Mouse (Mus musculus): Measurements from ENCODE around the gene Slc25a53. TPM values are rescaled to one million over a fixed set of nuclear protein-coding genes. Genes with fewer than 3 reads are reported as not detected.

Gene Slc25a53
- polyA plus RNA-seq, 1 experiment from 2014 or later = 4.5 TPM

DNA sequence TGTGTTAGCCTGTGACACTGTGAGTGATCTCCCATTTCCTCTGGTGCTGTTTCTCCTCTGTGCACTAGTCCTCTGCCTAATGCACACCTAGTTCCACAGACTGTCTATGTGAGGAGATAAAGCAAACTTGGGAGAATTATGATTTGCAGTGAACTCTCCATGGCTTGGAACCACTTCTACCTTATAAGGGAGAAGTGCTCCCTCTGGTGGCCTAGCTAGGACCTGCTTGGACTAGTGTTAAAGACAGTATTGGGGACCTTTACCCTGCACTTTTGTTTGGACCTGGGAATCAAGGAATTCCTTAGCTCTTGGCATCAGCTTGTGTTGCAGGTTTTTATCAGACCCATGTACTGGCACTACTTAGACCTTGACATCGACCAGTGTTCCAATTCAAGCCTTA, 18.8 kb downstream of the Slc25a53 start:
- Histone ChIP-seq H3K9ac (ENCODE audit: low read length) (no peak overlapping the region), H3K27ac (ENCODE audit: low read length) (no peak overlapping the region), H3K36me3 (ENCODE audit: control insufficient read depth, insufficient read depth) (no peaks in the 10 kb centered on the region), H3K9me3 (replicated peaks; ENCODE audit: control insufficient read depth, low read length) (no peaks in the 10 kb centered on the region), H3K4me2 (ENCODE audit: low read depth, low read length) (no peak overlapping the region), H3K4me1 (ENCODE audit: control insufficient read depth, insufficient read depth, low read length) (no peaks in the 10 kb centered on the region), H3K27me3 (ENCODE audit: control insufficient read depth, insufficient read depth, low read length) (no peaks in the 10 kb centered on the region), H3K4me3 (ENCODE audit: low read length) (no peak overlapping the region)
- 20% methylated on average over 1 of the region's 1 CpGs for WGBS
- peak; percentile 23; the same call in 1 of the 2 replicates for ATAC-seq (replicated peaks; ENCODE audit: extremely low read depth, insufficient read depth, low FRiP score)

DNA sequence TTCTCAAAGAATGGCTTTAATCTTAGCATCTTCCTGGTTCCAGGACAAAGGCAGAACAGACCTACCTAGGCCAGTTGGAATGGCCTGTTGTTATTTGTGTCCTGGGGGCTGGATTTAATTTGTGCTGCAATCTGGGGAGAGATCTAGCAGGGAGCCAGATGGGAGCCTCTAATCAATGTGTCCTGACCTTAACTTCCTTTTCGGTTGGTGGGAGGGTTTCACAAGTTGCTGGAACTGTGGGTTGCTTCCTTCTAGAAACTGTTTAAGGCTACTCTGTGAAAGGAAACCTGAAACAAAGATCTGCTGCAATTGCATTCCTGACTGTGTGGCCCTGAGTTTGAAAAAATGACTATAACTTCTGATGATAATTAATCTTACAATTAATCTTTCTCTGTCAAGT, 20.4 kb downstream of the Slc25a53 start:
- Histone ChIP-seq H3K9me3 (replicated peaks; ENCODE audit: control insufficient read depth, low read length) (no peaks in the 10 kb centered on the region), H3K4me3 (ENCODE audit: low read length) (no peak overlapping the region), H3K27me3 (ENCODE audit: control insufficient read depth, insufficient read depth, low read length) (no peaks in the 10 kb centered on the region), H3K4me1 (ENCODE audit: control insufficient read depth, insufficient read depth, low read length) (no peaks in the 10 kb centered on the region), H3K9ac (ENCODE audit: low read length) (no peak overlapping the region), H3K36me3 (ENCODE audit: control insufficient read depth, insufficient read depth) (no peaks in the 10 kb centered on the region), H3K27ac (ENCODE audit: low read length) (no peak overlapping the region), H3K4me2 (ENCODE audit: low read depth, low read length) (no peak overlapping the region)
- WGBS = 67% methylated on average over 1 of the region's 1 CpGs
- no peak for ATAC-seq (replicated peaks; ENCODE audit: extremely low read depth, insufficient read depth, low FRiP score)

DNA sequence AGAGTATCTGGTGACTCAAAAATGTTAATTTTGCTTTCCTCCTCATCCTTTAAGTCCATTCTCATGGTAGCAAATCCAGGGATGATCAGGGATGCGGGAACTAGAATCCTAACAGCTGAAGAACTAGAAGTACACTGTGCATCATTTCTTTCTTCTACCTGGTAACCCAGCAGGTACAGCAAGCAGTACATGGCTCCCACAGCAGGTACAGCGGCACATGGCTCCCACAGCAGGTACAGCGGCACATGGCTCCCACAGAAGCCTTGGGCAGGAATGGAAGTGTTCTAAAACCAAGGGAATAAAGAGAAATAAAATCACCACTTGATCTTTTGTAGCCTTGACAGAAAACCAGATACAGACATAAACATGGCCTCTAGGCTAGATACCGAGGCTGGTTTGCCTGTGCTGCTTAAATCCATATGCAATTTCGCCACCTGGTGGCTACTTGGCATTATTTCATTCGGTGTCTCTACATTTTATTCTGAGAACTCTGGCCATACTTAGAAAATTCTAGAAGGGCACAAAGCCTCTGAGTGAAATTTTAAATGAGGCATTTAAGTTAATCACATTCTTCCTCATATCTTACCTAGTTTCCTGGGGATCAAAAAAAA, 22.9 kb downstream of the Slc25a53 start:
- Histone ChIP-seq H3K4me1 (ENCODE audit: control insufficient read depth, insufficient read depth, low read length) (no peaks in the 10 kb centered on the region), H3K9me3 (replicated peaks; ENCODE audit: control insufficient read depth, low read length) (no peaks in the 10 kb centered on the region), H3K9ac (ENCODE audit: low read length) (no peak overlapping the region), H3K36me3 (ENCODE audit: control insufficient read depth, insufficient read depth) (no peaks in the 10 kb centered on the region), H3K4me3 (ENCODE audit: low read length) (no peak overlapping the region), H3K27me3 (ENCODE audit: control insufficient read depth, insufficient read depth, low read length) (no peaks in the 10 kb centered on the region), H3K4me2 (ENCODE audit: low read depth, low read length) (no peak overlapping the region), H3K27ac (ENCODE audit: low read length) (no peak overlapping the region)
- no peak for ATAC-seq (replicated peaks; ENCODE audit: extremely low read depth, insufficient read depth, low FRiP score)
- WGBS = 44% methylated on average over 6 of the region's 6 CpGs

DNA sequence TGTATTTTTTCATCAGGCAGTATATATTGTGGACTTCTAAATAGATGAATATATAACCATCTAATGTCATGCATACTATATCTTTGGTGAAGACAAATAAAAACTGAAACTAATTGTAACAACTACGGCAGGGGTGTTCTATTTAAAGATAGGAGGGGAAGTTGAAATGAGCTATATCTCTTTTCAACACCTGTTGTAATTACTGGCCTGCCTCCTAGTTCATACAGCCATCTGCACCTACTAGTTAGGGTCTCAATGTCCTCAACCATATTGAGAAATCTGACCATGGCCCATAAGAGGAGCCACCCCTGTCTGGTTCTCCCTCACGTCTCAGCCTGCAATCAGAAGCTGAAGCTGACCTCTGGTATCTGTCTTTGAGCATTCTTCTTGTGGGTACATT, 41.8 kb downstream of the Slc25a53 start:
- no peak overlapping the region for H3K4me2 ChIP-seq (ENCODE audit: low read depth, low read length)
- ATAC-seq (replicated peaks; ENCODE audit: extremely low read depth, insufficient read depth, low FRiP score) = no peak
- no peak overlapping the region for H3K9ac ChIP-seq (ENCODE audit: low read length)
- no peaks in the 10 kb centered on the region for H3K9me3 ChIP-seq (replicated peaks; ENCODE audit: control insufficient read depth, low read length)
- no peak overlapping the region for H3K27ac ChIP-seq (ENCODE audit: low read length)
- H3K4me3 ChIP-seq (ENCODE audit: low read length) = no peak overlapping the region
- peaks cover 3% of the 10 kb centered on the region; the same call in 1 of the 2 replicates for H3K27me3 ChIP-seq (ENCODE audit: control insufficient read depth, insufficient read depth, low read length)
- WGBS = 57% methylated on average over 2 of the region's 2 CpGs
- H3K4me1 ChIP-seq (ENCODE audit: control insufficient read depth, insufficient read depth, low read length) = no peaks in the 10 kb centered on the region
- no peaks in the 10 kb centered on the region for H3K36me3 ChIP-seq (ENCODE audit: control insufficient read depth, insufficient read depth)

DNA sequence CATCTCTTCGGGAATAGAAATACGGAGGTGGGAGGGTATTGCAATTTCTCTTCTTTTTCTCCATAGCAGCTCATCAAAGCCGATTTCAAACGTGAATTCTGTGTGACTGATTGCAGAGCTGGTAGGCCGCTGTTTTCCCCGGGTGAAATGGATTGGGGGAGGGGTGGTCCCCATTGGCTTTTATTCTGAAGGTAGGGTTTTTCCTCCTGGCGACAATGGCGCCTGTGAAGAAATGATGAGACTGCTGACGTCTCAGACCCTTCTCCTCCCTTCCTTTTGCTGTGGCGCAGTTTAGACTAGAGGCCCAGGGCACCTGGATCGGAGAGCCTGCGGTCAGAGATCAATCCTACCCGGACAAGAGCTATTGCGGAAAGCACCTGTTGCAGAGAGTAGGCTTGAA, 44.5 kb downstream of the Slc25a53 start:
- no peak for ATAC-seq (replicated peaks; ENCODE audit: extremely low read depth, insufficient read depth, low FRiP score)
- Histone ChIP-seq H3K36me3 (ENCODE audit: control insufficient read depth, insufficient read depth) (no peaks in the 10 kb centered on the region), H3K9me3 (replicated peaks; ENCODE audit: control insufficient read depth, low read length) (no peaks in the 10 kb centered on the region), H3K27me3 (ENCODE audit: control insufficient read depth, insufficient read depth, low read length) (peaks cover 3% of the 10 kb centered on the region; the same call in 1 of the 2 replicates), H3K27ac (ENCODE audit: low read length) (no peak overlapping the region), H3K9ac (ENCODE audit: low read length) (no peak overlapping the region), H3K4me3 (ENCODE audit: low read length) (no peak overlapping the region; the same call in 1 of the 2 replicates), H3K4me2 (ENCODE audit: low read depth, low read length) (peak overlapping the region; percentile 52), H3K4me1 (ENCODE audit: control insufficient read depth, insufficient read depth, low read length) (no peaks in the 10 kb centered on the region)
- 37% methylated on average over 14 of the region's 14 CpGs for WGBS

DNA sequence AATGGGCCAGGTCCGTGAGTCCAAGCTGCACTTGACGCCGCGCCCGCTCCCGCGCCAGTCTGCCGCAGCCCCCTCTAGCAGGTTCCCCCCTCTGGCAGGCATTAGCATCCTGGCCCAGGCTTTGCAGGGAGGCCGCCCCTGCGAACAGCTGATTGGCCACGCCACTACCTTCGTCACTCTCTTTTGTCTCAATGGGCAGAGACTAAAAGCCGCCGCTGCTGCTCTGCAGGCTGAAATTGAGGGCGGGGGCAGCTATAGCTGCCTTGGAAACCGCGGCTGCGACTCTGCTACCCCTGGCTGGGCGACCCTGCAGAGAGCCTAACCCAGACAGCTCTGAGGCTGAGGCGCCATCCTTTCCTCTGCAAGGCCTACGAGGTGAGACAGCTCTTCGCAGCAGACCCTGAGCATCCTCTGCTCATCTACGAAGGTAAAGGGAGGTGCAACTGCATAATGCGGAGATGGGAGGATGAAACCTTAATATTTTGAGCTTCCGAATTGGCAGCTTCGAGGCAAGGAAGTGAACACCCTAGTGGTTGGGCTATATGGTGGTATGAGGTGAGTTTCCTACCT, 45.0 kb downstream of the Slc25a53 start, which contains the start of gene Zcchc18:
Zcchc18 (plus strand) TSS at position 178 of the 570 bp plus-strand sequence.
- peaks cover 3% of the 10 kb centered on the region; the same call in 1 of the 2 replicates for H3K27me3 ChIP-seq (ENCODE audit: control insufficient read depth, insufficient read depth, low read length)
- peak within 1 kb of the TSS; percentile 30 for H3K4me3 ChIP-seq (ENCODE audit: low read length)
- no peaks in the 10 kb centered on the region for H3K36me3 ChIP-seq (ENCODE audit: control insufficient read depth, insufficient read depth)
- no peaks in the 10 kb centered on the region for H3K9me3 ChIP-seq (replicated peaks; ENCODE audit: control insufficient read depth, low read length)
- 11% methylated on average over 26 of the region's 26 CpGs for WGBS
- H3K4me1 ChIP-seq (ENCODE audit: control insufficient read depth, insufficient read depth, low read length) = no peaks in the 10 kb centered on the region
- peak within 1 kb of the TSS; percentile 52 for H3K4me2 ChIP-seq (ENCODE audit: low read depth, low read length)
- H3K9ac ChIP-seq (ENCODE audit: low read length) = no peak within 1 kb of the TSS
- H3K27ac ChIP-seq (ENCODE audit: low read length) = no peak within 1 kb of the TSS
- peak; percentile 92 for ATAC-seq (replicated peaks; ENCODE audit: extremely low read depth, insufficient read depth, low FRiP score)

DNA sequence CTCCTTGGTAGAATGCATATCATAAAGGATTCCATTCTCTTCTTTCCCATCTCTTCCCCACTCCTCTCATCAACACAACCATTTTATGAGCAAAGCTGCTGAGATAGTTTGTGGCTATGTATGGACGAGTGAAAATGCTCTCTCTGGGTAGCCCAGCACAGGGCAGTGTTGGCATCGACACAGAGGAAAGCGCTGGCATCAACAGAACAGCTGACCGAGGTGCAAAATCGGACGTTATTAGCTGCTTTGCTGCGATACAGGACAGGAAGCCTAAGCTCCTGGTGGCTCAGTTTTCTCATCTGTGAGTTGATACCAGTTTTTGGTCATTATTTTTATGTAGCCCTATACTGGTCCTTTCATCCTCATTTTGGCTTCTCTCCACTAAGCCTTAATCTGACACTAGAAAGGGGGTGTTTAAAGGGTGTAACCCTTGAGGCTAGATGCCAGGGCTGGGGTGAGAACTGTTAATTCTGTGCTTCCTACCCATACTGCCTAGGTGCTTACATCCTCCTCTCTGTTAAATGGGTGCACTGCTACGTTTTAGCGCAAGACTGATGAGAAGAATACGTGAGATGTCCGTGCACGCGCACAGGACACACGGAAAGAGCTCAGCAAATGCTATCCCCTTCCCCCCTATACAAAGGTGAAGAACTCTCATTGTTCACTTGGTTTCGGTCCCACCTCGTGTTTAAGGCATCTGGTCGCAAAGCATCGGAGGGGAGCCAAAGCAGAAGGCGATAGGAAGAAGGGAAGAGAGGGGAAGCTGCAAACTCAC, 45.7 kb downstream of the Slc25a53 start:
- Histone ChIP-seq H3K9ac (ENCODE audit: low read length) (no peak overlapping the region), H3K4me3 (ENCODE audit: low read length) (peak overlapping the region; percentile 30), H3K4me1 (ENCODE audit: control insufficient read depth, insufficient read depth, low read length) (no peaks in the 10 kb centered on the region), H3K27ac (ENCODE audit: low read length) (no peak overlapping the region), H3K27me3 (ENCODE audit: control insufficient read depth, insufficient read depth, low read length) (peaks cover 3% of the 10 kb centered on the region; the same call in 1 of the 2 replicates), H3K36me3 (ENCODE audit: control insufficient read depth, insufficient read depth) (no peaks in the 10 kb centered on the region), H3K4me2 (ENCODE audit: low read depth, low read length) (peak overlapping the region; percentile 52), H3K9me3 (replicated peaks; ENCODE audit: control insufficient read depth, low read length) (no peaks in the 10 kb centered on the region)
- WGBS = 20% methylated on average over 19 of the region's 19 CpGs
- peak; percentile 6; the same call in 1 of the 2 replicates for ATAC-seq (replicated peaks; ENCODE audit: extremely low read depth, insufficient read depth, low FRiP score)

DNA sequence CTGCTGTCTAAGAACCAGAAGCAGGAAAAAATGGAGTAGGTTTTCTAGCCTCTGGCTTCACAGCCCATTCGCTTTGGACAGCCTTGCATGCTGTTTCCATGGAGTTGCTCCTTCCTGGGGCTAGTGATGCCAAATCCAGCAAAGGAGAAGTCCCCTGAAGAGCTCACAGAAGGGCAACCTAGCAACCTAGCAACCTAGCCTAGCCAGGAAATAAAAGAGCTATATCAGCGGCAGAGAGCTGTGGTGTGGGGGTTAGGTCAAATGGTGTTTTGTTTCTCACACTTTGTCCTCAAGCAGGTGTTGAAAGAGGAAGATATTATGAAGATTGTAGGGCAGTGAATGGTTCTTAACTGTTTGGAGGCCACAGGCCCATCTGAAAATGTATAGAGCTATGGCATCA, 46.8 kb downstream of the Slc25a53 start:
- Histone ChIP-seq H3K27me3 (ENCODE audit: control insufficient read depth, insufficient read depth, low read length) (peaks cover 3% of the 10 kb centered on the region; the same call in 1 of the 2 replicates), H3K9ac (ENCODE audit: low read length) (no peak overlapping the region), H3K27ac (ENCODE audit: low read length) (no peak overlapping the region), H3K4me1 (ENCODE audit: control insufficient read depth, insufficient read depth, low read length) (no peaks in the 10 kb centered on the region), H3K4me2 (ENCODE audit: low read depth, low read length) (no peak overlapping the region), H3K4me3 (ENCODE audit: low read length) (no peak overlapping the region), H3K36me3 (ENCODE audit: control insufficient read depth, insufficient read depth) (no peaks in the 10 kb centered on the region), H3K9me3 (replicated peaks; ENCODE audit: control insufficient read depth, low read length) (no peaks in the 10 kb centered on the region)
- no peak for ATAC-seq (replicated peaks; ENCODE audit: extremely low read depth, insufficient read depth, low FRiP score)
- WGBS = 44% methylated on average over 2 of the region's 2 CpGs

DNA sequence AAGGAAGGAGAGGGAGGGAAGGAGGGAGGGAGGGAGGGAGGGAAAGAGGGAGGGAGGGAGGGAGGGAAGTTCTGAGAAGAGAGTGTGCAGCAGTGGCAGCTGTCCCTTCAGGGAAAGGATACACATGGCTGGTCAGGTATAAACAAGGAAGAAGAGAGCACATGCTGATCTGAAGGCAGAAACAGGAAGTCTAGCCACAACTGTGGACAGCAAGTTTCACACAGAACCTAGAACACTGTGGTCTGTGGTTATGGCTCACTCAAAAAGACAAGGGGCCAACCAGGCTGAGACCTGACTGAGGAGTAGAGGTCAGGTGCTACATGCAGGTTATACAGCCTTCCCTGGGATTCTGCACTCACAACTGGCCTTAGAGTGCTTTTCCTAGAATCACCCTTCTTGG, 52.1 kb downstream of the Slc25a53 start:
- Histone ChIP-seq H3K4me3 (ENCODE audit: low read length) (no peak overlapping the region), H3K36me3 (ENCODE audit: control insufficient read depth, insufficient read depth) (no peaks in the 10 kb centered on the region), H3K4me2 (ENCODE audit: low read depth, low read length) (no peak overlapping the region), H3K4me1 (ENCODE audit: control insufficient read depth, insufficient read depth, low read length) (no peaks in the 10 kb centered on the region), H3K9ac (ENCODE audit: low read length) (no peak overlapping the region), H3K27me3 (ENCODE audit: control insufficient read depth, insufficient read depth, low read length) (no peaks in the 10 kb centered on the region), H3K27ac (ENCODE audit: low read length) (no peak overlapping the region), H3K9me3 (replicated peaks; ENCODE audit: control insufficient read depth, low read length) (no peaks in the 10 kb centered on the region)
- no peak for ATAC-seq (replicated peaks; ENCODE audit: extremely low read depth, insufficient read depth, low FRiP score)
